Mouse (Mus musculus) neural tube, embryonic 13.5 days (tissue): ENCODE results near the gene Csf1. TPM values are rescaled to one million over a fixed set of nuclear protein-coding genes. Genes with fewer than 3 reads are reported as not detected.

Experiments used
- ATAC-seq: fragments of 200-750 bp; cut with Nextera tagmentation; 2 replicates; pipeline ENCODE4 v1.8.0; 2017; ENCODE audit warnings: low read depth, mild to moderate bottlenecking, moderate TSS enrichment, moderate library complexity
- H3K27ac ChIP-seq: fragments of 300-500 bp; sonication (generic); replicated peaks from 2 replicates; pipeline ENCODE4 v1.5.1; 2015; ENCODE audit warnings: moderate library complexity, mild to moderate bottlenecking, inconsistent platforms
- H3K27me3 ChIP-seq: fragments of 300-500 bp; sonication (generic); 2 replicates; pipeline ENCODE4 v1.6.1; 2015; ENCODE audit warnings: mild to moderate bottlenecking, inconsistent platforms
- H3K36me3 ChIP-seq: fragments of 300-500 bp; sonication (generic); 2 replicates; pipeline ENCODE4 v1.6.1; 2015; ENCODE audit warnings: mild to moderate bottlenecking, inconsistent platforms
- H3K4me1 ChIP-seq: fragments of 300-500 bp; sonication (generic); replicated peaks from 2 replicates; pipeline ENCODE4 v1.6.1; 2015; ENCODE audit warnings: inconsistent platforms
- H3K4me2 ChIP-seq: fragments of 300-500 bp; sonication (generic); 2 replicates; pipeline ENCODE4 v1.6.1; 2015; ENCODE audit warnings: inconsistent platforms, mild to moderate bottlenecking, moderate library complexity
- H3K4me3 ChIP-seq: fragments of 300-500 bp; sonication (generic); 2 replicates; pipeline ENCODE4 v1.5.1; 2015; ENCODE audit warnings: mild to moderate bottlenecking, inconsistent platforms
- H3K9ac ChIP-seq: fragments of 300-500 bp; sonication (generic); 2 replicates; pipeline ENCODE4 v1.6.1; 2015; ENCODE audit warnings: moderate library complexity, mild to moderate bottlenecking, inconsistent platforms
- H3K9me3 ChIP-seq: fragments of 300-500 bp; sonication (generic); 2 replicates; pipeline ENCODE4 v1.6.1; 2016; ENCODE audit warnings: inconsistent platforms
- WGBS: fragments of 180-500 bp; shearing (Covaris S2); methylation state at CpG from one replicate; pipeline ENCODE4 v1.1.7; 2015; 5-methylcytosine and 5-hydroxymethylcytosine counted together
- polyA plus RNA-seq: library from polyadenylated mRNA; unstranded; fragments of >200 nt; fragmentation: Nextera tagmentation; extraction: Ambion mirVana; gene quantifications from 2 replicates; pipeline ENCODE4 v1.2.1, GENCODE M21; 2015

Csf1 gene
- polyA plus RNA-seq, result 7.9 and 8.4 TPM in 2 replicates

GRCm38 (mm10) chr3:107759929-107760581, at the start of gene Csf1:
Gene Csf1 (minus strand): TSS chr3:107760469.
- no peaks in the 10 kb centered on the region for H3K27me3 ChIP-seq
- H3K36me3 ChIP-seq, result no peaks in the 10 kb centered on the region
- H3K4me3 ChIP-seq, result peak within 1 kb of the TSS; percentile 67
- peak within 1 kb of the TSS; percentile 94 for H3K4me2 ChIP-seq
- ATAC-seq, result peak; percentile 93
- WGBS, result under 1% methylated on average over 56 of the region's 56 CpGs
- peak within 1 kb of the TSS; percentile 88 for H3K9ac ChIP-seq
- peak within 1 kb of the TSS; percentile 85 for H3K27ac ChIP-seq
- peaks cover 37% of the 10 kb centered on the region for H3K4me1 ChIP-seq
- H3K9me3 ChIP-seq, result no peaks in the 10 kb centered on the region

- Histone ChIP-seq H3K4me2 (no peak overlapping the region), H3K4me3 (no peak overlapping the region), H3K9ac (no peak overlapping the region), H3K9me3 (no peaks in the 10 kb centered on the region), H3K36me3 (no peaks in the 10 kb centered on the region), H3K27me3 (no peaks in the 10 kb centered on the region), H3K27ac (no peak overlapping the region), H3K4me1 (peaks cover 20% of the 10 kb centered on the region)
- 62% methylated on average over 14 of the region's 14 CpGs for WGBS
- no peak for ATAC-seq
Measured at GRCm38 (mm10) chr3:107808013-107808750, 47.9 kb upstream of the Csf1 start.

GRCm38 (mm10) chr3:107807386-107807974, 47.2 kb upstream of the Csf1 start:
- no peaks in the 10 kb centered on the region for H3K27me3 ChIP-seq
- H3K4me1 ChIP-seq, result peaks cover 20% of the 10 kb centered on the region
- H3K4me3 ChIP-seq, result no peak overlapping the region
- WGBS, result 26% methylated on average over 6 of the region's 6 CpGs
- H3K36me3 ChIP-seq, result no peaks in the 10 kb centered on the region
- no peak overlapping the region for H3K27ac ChIP-seq
- H3K4me2 ChIP-seq, result no peak overlapping the region
- no peaks in the 10 kb centered on the region for H3K9me3 ChIP-seq
- H3K9ac ChIP-seq, result no peak overlapping the region
- no peak for ATAC-seq

- Histone ChIP-seq H3K27ac (no peak overlapping the region), H3K27me3 (no peaks in the 10 kb centered on the region), H3K9ac (no peak overlapping the region), H3K4me2 (no peak overlapping the region), H3K4me3 (no peak overlapping the region), H3K9me3 (no peaks in the 10 kb centered on the region), H3K4me1 (peaks cover 20% of the 10 kb centered on the region), H3K36me3 (no peaks in the 10 kb centered on the region)
- ATAC-seq, result no peak
- 44% methylated on average over 1 of the region's 1 CpGs for WGBS
Measured at GRCm38 (mm10) chr3:107806916-107807315, 46.6 kb upstream of the Csf1 start.

DNA sequence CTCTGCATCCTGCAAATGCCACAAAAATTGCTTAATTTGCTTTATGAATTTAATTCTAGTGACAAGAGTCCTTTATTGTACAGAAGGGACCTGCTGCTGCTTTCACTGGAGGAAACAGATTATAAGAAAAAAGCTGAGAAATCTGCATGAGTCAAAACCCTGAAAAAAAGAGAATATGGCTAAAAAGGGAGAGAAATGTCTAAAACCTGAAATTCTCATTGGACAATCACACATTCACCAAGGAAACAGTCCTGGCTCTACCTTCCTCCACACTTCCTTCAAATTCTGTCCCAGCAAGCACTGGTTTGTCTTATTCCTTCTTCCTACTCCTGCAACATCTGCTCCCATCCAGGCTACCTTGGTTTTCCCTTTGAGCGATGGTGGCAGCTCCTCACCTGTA, 44.5 kb upstream of the Csf1 start:
- ATAC-seq, result no peak
- no peak overlapping the region for H3K4me2 ChIP-seq
- peaks cover 20% of the 10 kb centered on the region for H3K4me1 ChIP-seq
- no peak overlapping the region for H3K9ac ChIP-seq
- no peaks in the 10 kb centered on the region for H3K9me3 ChIP-seq
- H3K36me3 ChIP-seq, result no peaks in the 10 kb centered on the region
- H3K27ac ChIP-seq, result no peak overlapping the region
- no peak overlapping the region for H3K4me3 ChIP-seq
- no peaks in the 10 kb centered on the region for H3K27me3 ChIP-seq
- 96% methylated on average over 1 of the region's 1 CpGs for WGBS

DNA sequence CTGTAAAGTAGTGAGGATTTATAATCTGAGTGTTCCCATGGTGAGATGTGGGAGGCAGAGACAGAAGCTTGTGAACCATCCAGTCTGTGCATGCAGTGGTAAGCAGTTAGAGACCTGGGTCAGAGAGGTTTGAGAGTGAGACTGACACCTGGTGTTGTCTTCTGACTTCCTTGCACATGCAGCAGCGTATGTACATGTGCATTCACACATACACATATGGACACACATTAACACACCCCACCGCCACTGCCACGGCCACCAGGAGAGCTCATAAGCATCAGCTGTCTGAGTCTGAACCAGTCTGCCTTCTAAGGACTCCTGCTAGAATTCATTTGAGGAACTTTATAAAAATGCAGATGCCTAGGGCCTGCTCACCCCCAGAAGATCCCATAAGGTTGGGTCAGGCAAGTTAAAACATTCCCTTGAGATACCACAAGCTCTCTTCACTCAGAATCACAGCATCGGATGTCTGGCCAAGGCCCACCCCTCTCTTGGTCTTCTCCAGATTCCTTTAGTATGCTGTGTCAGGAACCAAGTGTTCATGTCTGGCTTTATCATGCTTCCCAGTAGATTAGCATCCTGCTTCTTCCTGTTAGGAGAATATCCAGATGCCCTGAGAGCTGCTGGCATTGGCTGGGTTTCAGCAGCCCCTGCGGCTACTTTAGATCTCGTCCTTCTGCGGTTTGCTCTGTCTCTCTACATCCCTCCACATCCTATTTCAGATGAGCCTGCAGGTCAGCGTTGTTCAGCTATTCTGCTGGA, 42.1 kb upstream of the Csf1 start:
- ATAC-seq, result no peak
- Histone ChIP-seq H3K4me2 (no peak overlapping the region), H3K36me3 (no peaks in the 10 kb centered on the region), H3K9ac (no peak overlapping the region), H3K27ac (no peak overlapping the region), H3K27me3 (no peaks in the 10 kb centered on the region), H3K4me3 (no peak overlapping the region), H3K4me1 (peaks cover 6% of the 10 kb centered on the region), H3K9me3 (no peaks in the 10 kb centered on the region)
- 95% methylated on average over 8 of the region's 8 CpGs for WGBS

- H3K4me2 ChIP-seq, result no peak overlapping the region
- no peak overlapping the region for H3K4me3 ChIP-seq
- ATAC-seq, result no peak
- no peak overlapping the region for H3K27ac ChIP-seq
- 86% methylated on average over 5 of the region's 5 CpGs for WGBS
- H3K4me1 ChIP-seq, result peaks cover 2% of the 10 kb centered on the region
- no peaks in the 10 kb centered on the region for H3K9me3 ChIP-seq
- H3K9ac ChIP-seq, result no peak overlapping the region
- no peaks in the 10 kb centered on the region for H3K36me3 ChIP-seq
- H3K27me3 ChIP-seq, result no peaks in the 10 kb centered on the region
Measured at GRCm38 (mm10) chr3:107798946-107799345, 38.7 kb upstream of the Csf1 start.

DNA sequence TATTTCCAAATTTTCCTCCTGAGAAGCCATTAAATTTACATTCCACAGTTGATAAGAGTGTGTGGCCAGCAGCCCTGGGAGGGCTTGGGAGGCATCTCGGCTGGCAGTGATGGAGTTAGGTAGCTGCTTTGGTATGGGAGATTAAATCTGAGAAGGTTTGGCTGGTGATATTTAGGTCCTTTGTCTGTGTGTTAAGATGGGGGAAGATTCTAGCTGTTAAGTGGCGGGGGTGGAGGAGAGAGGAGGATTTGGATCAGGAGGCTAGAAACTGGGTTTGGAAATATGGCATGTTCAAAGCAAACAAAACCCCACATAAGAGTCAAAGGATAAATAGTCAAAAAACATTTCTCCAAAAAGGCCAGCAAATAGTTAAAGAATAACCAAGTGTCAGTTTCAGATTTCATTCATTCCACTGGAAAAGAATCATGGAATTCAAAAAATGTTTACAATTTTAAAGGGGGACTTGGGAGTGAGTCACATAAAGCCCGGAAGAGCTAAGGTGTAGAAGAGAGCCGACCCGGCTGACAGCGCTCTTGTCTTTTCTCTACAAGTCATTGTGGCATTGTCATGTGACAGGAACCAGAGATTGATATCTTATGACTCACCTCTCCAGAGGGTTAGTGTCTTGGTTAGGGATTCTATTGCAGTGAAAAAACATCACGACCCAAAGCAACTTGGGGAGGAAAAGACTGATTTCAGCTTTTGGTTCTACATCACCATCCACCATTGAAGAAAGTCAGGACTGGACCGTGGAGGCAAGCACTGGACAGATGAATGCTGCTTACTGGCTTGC, 36.1 kb upstream of the Csf1 start:
- H3K9me3 ChIP-seq, result no peaks in the 10 kb centered on the region
- H3K4me1 ChIP-seq, result peaks cover 14% of the 10 kb centered on the region
- no peaks in the 10 kb centered on the region for H3K36me3 ChIP-seq
- H3K27me3 ChIP-seq, result no peaks in the 10 kb centered on the region
- ATAC-seq, result no peak
- H3K4me3 ChIP-seq, result no peak overlapping the region
- no peak overlapping the region for H3K27ac ChIP-seq
- no peak overlapping the region for H3K4me2 ChIP-seq
- H3K9ac ChIP-seq, result no peak overlapping the region
- 83% methylated on average over 8 of the region's 8 CpGs for WGBS

GRCm38 (mm10) chr3:107794890-107795289, 34.6 kb upstream of the Csf1 start:
- H3K4me1 ChIP-seq, result peaks cover 15% of the 10 kb centered on the region
- 93% methylated on average over 3 of the region's 3 CpGs for WGBS
- H3K9me3 ChIP-seq, result no peaks in the 10 kb centered on the region
- H3K36me3 ChIP-seq, result no peaks in the 10 kb centered on the region
- no peak overlapping the region for H3K9ac ChIP-seq
- no peak for ATAC-seq
- no peak overlapping the region for H3K4me3 ChIP-seq
- no peak overlapping the region for H3K4me2 ChIP-seq
- H3K27me3 ChIP-seq, result no peaks in the 10 kb centered on the region
- H3K27ac ChIP-seq, result no peak overlapping the region

DNA sequence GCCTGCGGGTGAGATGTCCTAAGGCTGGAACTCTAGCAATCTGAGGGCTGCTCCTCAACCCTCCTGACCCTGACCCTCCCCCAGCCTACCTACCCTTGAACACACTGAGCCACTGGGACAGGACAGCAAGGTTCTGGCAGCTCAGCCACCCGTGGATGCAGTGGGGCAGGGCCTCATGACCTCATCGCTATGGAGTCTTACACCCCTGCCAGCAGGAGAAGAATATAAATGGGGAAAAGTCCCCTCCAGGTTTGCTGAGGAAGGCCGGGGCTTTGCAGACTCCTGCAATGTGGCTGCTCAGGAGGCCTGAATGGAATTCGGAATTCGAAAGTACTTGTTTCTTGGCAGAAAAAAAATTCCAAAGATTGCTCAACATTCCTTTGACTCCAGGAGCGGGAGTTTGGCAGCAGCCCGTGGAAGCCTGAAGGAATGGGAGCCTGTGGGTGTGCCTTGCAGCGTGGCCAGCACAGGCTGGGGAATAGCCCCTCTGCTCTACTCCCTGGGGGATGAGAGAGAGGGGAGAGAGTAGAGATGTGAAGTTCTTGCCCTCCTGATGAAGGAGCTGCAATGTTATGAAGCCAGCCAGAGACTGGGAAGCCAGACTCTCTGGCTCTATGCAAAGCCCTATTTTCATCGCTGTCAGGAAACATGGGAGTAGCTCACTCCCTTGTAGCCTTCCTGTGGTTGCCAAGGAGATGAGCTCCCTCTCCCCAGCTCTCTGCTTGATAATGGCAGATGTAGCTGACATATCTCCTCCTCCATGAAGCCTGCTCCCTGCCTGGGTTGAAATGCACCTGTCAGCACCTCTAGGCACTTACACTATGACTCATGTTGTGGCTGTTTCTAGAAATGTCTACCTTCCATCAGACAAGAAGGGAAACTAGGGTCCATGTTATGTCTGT, 33.3 kb upstream of the Csf1 start:
- Histone ChIP-seq H3K27me3 (no peaks in the 10 kb centered on the region), H3K4me3 (no peak overlapping the region), H3K9ac (no peak overlapping the region), H3K4me2 (peak overlapping the region; percentile 13; the same call in 1 of the 2 replicates), H3K9me3 (no peaks in the 10 kb centered on the region), H3K36me3 (no peaks in the 10 kb centered on the region), H3K4me1 (peaks cover 28% of the 10 kb centered on the region), H3K27ac (peak overlapping the region; percentile 49)
- peak; percentile 73 for ATAC-seq
- 23% methylated on average over 10 of the region's 10 CpGs for WGBS

- 0 out of 2 replicates have a peak overlapping the region, but pooled peaks have one; percentile 49 for H3K27ac ChIP-seq
Measured at GRCm38 (mm10) chr3:107792736-107793135, 32.5 kb upstream of the Csf1 start.

More at GRCm38 (mm10) chr3:107792736-107793135, 32.5 kb upstream of the Csf1 start:
- no peak overlapping the region for H3K9ac ChIP-seq
- no peaks in the 10 kb centered on the region for H3K27me3 ChIP-seq
- H3K9me3 ChIP-seq, result no peaks in the 10 kb centered on the region
- no peak overlapping the region for H3K4me2 ChIP-seq
- peaks cover 36% of the 10 kb centered on the region for H3K4me1 ChIP-seq
- no peak for ATAC-seq
- 91% methylated on average over 5 of the region's 5 CpGs for WGBS
- H3K4me3 ChIP-seq, result no peak overlapping the region
- no peaks in the 10 kb centered on the region for H3K36me3 ChIP-seq
